Mouse (Mus musculus) bone marrow macrophage, adult 2 months (primary cell): ENCODE data around the gene Ston2. TPM values are rescaled to one million over a fixed set of nuclear protein-coding genes. Genes with fewer than 3 reads are reported as not detected.
A peak's percentile ranks its signal among the peaks of the same experiment; 100 is the strongest.

Source experiments
- H3K27ac ChIP-seq: 2 replicates; pipeline ENCODE4 v1.5.1; 2012; ENCODE audit warnings: low read depth, low read length; ENCODE audit not compliant: insufficient read depth
- H3K4me1 ChIP-seq: 2 replicates; pipeline ENCODE4 v1.6.1; 2012; ENCODE audit warnings: low read length; ENCODE audit not compliant: control insufficient read depth, insufficient read depth
- H3K4me3 ChIP-seq: 2 replicates; pipeline ENCODE4 v1.5.1; 2012; ENCODE audit warnings: mild to moderate bottlenecking, low read length, moderate library complexity; ENCODE audit not compliant: insufficient read depth
- CTCF ChIP-seq: IDR thresholded peaks from 2 replicates; pipeline ENCODE4 v1.5.1; 2012; ENCODE audit warnings: low read depth, mild to moderate bottlenecking, low read length, moderate library complexity
- POLR2A ChIP-seq: IDR thresholded peaks from 2 replicates; pipeline ENCODE4 v1.6.1; 2012; ENCODE audit warnings: mild to moderate bottlenecking, low read depth, low read length, borderline replicate concordance
- polyA plus RNA-seq: library from polyadenylated mRNA; stranded (reverse); fragments of >200 nt; gene quantifications from 2 replicates; pipeline ENCODE4 v1.2.4, GENCODE M21; 2012; ENCODE audit not compliant: missing spikeins, insufficient read depth, insufficient read length

The Ston2 gene
- polyA plus RNA-seq: 3.6 and 4.5 TPM in 2 replicates

DNA sequence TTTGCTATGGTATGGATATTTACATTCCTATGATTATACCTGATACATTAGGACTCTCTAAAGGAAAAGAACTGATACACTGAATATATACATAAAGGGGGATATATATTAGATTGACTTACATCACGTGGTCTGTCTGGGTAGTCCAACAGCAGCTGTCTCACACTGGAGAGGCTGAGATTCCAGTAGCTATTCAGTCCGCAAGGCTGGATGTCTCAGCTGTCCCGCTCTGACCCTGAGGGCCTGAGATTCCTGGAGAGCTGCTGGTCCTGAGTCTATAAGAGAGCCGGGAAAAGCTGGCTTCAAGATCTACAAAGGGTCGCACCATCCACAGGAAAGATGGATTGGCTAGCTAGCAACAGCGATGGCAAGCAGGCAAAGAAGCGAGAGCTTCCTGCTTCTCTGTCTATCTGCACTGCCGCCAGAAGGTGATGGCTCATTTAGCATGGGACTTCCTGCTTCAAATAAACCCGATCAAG lies at the start of gene Ston2:
Ston2 (minus strand) TSS at position 429 of the 479 bp plus-strand sequence.
- no peaks in the 10 kb centered on the region for H3K4me1 ChIP-seq

DNA sequence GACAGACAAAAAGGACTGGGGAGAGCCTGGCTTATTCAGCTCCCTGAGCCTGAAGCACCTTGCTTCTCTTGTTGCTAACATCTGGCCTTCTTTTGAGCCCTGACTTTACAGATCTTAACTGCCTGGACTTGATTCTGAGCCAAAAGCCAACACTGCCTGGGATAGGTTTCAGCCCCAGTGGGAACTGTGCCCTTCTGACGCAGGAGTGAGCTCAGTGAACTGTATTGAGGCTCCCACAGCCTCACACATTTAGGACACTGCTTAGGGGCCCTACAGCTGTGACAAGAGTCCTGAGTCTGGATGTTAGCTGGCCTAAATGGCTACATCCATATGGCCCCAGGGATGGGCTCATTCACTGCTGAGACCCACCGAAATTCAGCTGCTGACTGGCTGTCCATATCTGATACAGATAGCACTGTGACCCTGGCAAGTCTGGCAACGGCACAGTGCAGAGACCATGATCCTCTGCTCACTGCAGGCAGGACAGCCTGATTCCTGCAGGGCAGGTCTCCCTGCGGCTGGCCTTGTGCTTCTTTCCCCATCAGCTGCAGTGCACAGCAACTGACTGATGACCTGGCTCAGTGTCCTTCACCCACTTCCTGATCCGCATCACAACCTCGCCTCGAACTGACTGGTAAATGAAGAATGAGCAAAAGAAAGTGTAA lies 49.3 kb upstream of the Ston2 start:
- Histone ChIP-seq H3K27ac (no peak overlapping the region), H3K4me3 (no peak overlapping the region), H3K4me1 (peaks cover 6% of the 10 kb centered on the region)
- TF ChIP-seq CTCF: no peak
- no peak for TF ChIP-seq POLR2A

More for the DNA sequence above, at the start of gene Ston2:
- H3K27ac ChIP-seq: no peak within 1 kb of the TSS
- TF ChIP-seq POLR2A (no peak), CTCF (no peak)
- H3K4me3 ChIP-seq: no peak within 1 kb of the TSS

DNA sequence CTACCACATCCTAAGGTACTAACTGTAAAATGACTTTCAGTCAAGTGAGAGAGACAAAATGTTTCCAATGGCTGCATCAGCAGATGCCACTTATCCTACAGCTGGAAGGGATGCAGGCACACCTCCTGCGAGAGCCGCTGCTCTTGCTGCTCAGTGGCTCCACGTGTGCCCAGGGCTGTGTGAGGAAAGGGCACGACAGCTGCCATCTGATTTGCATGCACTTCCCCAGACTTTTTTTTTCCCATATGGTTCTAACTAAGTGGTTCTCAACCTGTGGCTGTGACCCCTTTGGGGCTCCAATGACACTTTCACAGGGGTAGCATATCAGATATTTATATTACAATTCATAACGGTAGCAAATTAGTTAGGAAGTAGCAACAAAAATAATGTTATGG lies 45.7 kb upstream of the Ston2 start:
- TF ChIP-seq POLR2A (no peak), CTCF (no peak)
- Histone ChIP-seq H3K4me3 (no peak overlapping the region), H3K27ac (no peak overlapping the region), H3K4me1 (no peaks in the 10 kb centered on the region)

DNA sequence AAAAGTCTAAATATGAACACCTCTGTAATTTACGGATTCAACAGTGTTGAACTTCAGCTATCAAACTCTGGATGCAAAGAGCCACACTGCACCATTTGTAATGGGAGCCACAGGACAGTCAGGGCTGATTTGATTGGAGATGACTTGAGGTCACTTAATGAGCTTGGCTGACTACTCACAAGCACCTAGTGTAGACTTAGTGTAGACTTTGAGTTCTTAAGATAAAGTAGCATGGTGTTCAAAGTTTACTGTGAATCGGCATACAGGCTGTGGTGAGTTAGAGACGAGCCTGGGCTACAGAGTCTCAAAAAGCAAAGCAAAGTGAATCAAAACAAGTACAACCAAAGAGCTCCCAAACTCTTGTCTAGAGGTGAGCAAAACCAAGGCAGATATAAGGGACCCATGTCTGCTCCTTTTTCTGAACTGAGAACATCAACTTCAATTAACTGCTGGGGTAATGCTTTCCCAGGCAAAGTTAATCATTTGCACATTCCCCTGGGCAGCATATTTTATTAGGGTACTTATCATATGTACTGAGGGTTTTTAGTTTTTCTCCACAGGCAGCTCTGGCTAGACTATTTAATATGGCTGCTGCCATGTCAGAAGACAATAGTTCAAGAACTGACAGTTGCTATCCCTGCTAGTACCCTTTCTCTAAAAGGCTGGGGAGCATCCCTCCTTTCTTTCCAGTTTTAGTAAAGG lies 45.2 kb upstream of the Ston2 start:
- Histone ChIP-seq H3K4me1 (no peaks in the 10 kb centered on the region), H3K4me3 (no peak overlapping the region), H3K27ac (no peak overlapping the region)
- TF ChIP-seq POLR2A: no peak
- TF ChIP-seq CTCF: no peak

DNA sequence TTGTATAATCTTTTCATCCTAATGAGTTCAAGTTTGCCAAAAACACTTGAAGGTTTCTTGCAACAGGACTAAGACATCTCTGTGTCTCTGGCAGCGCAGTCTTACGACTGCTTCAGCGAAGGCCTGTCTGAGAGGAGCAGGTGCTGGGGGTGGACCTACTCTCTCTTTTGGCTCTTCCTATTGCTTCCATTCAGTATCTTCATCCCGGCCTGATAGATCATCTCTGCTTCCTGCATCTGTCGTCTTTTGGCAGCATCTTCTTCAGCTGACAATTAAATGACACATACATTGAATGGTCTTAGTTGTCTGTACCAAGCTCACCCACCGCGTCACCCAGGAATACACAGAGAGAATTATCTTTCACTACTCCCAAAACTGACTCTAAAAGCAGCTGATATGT lies 43.2 kb upstream of the Ston2 start:
- TF ChIP-seq CTCF (no peak), POLR2A (no peak)
- Histone ChIP-seq H3K4me3 (no peak overlapping the region), H3K4me1 (no peaks in the 10 kb centered on the region), H3K27ac (no peak overlapping the region)

DNA sequence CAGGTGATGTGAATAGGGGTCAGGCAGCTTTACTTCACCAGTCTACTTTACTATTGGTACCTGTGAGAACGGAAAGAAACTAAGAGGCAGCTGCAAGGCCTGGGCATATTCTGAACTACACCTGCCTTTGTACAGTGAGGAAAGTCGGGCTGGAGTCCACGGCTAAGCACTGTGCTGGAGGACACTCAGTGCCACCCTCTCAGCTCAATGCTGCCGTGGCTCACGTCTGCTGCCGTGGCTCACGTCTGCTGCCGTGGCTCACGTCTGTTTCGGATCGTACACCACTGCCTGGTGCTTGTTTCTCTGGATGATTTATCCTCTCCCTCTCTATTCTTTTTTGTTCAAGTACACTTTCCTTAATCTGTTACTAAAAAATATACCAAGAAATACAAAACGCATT lies 32.3 kb upstream of the Ston2 start:
- TF ChIP-seq CTCF: no peak
- no peak for TF ChIP-seq POLR2A
- H3K4me3 ChIP-seq: no peak overlapping the region
- H3K4me1 ChIP-seq: no peaks in the 10 kb centered on the region
- no peak overlapping the region for H3K27ac ChIP-seq

DNA sequence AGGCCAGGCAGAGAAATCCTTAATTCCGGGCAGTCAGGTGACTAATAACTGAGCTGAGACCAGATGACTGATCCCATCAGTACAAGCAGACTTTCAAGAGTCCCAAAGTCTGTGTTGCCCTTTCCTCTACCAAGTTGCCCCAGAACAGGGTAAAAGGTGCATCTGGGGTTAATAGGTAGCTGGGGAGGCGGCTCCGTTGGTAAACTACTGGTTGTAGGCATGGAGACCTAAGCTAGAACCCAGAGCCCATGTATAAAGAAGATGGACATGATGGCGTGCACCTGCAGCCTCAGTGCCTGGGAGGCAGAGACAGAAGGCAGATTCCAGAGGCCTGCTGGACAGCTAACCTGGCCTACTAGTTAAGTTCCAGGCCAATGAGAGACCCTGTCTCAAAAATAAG lies 30.5 kb upstream of the Ston2 start:
- no peak overlapping the region for H3K4me3 ChIP-seq
- no peak for TF ChIP-seq POLR2A
- no peak for TF ChIP-seq CTCF
- no peaks in the 10 kb centered on the region for H3K4me1 ChIP-seq

DNA sequence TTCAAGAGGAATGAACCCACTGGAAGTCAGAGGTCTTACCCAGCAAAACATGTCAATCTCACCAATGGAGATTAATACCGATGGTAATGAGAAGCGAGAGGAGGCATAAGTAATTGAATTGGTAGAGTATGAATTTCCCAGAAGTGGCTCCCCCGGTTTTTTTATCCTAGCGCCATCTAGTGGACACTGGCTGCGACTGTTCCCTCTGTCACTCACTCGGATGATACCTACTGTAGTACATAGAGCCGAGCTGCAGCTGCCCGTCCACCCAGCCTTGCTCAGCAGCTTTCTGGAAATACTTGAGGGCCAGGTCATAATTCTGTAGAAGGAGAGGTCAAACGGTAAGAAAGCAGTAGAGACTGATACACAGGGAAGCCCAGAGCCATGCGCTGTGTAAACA lies 27.8 kb upstream of the Ston2 start:
- Histone ChIP-seq H3K27ac (no peak overlapping the region), H3K4me3 (no peak overlapping the region), H3K4me1 (no peaks in the 10 kb centered on the region)
- TF ChIP-seq POLR2A (no peak), CTCF (peak; percentile 53)

More for the DNA sequence above, 30.5 kb upstream of the Ston2 start:
- no peak overlapping the region for H3K27ac ChIP-seq

DNA sequence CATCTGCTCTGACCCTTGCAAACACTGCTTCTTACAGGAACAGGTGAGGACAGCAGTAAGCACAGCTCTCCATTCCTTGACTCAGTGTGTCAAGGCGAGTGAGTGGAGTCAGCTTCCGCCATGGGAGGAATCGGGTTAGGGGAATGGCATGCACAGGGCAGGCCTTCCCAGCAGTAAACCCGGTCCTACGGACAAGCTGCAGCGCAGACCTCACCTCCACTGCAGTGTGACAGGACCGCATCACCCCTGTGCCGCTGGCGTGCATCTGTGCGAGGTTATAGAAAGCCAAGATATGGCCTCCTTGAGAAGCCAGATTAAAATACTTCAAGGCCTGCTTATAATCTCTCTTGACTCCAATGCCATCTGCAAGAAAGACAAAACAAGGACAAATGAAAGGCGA lies 27.4 kb upstream of the Ston2 start:
- no peak for TF ChIP-seq POLR2A
- no peak for TF ChIP-seq CTCF
- Histone ChIP-seq H3K4me3 (no peak overlapping the region), H3K27ac (no peak overlapping the region), H3K4me1 (no peaks in the 10 kb centered on the region)

DNA sequence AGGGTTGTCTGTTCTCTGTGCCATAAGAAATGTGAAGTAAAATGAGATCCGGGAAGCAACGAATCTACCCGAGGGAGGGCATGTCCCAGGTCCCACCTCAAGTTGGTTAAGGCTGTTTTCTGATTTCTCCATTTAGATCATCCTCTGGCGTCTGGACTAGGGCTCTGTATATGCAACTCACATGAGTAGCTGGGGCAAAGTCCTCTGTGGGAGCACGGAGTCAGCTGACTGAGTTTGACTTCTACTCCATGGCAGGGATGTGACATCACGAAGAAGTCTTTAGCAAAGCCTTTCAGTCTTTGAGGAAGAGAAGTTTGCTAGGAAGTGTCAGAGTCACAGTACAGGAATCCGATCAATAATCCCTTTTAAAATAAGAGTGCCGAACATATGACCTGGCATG lies 20.7 kb upstream of the Ston2 start:
- TF ChIP-seq POLR2A: no peak
- TF ChIP-seq CTCF: no peak
- H3K4me1 ChIP-seq: no peaks in the 10 kb centered on the region
- no peak overlapping the region for H3K4me3 ChIP-seq
- H3K27ac ChIP-seq: no peak overlapping the region
